Mouse (Mus musculus): ENCODE measurements around the gene Gm10053.
"Not testable (repeated sequence)": the region's sequence is repeated elsewhere in the genome, so short reads cannot be mapped to it uniquely, and the experiment has no call there.

The Gm10053 gene

GRCm38 (mm10) chr19:24875129-24875870 lies at the start of gene Gm10053:
Gene Gm10053 (plus strand): TSS chr19:24875686.
- DNase-seq: not testable (repeated sequence)

DNA sequence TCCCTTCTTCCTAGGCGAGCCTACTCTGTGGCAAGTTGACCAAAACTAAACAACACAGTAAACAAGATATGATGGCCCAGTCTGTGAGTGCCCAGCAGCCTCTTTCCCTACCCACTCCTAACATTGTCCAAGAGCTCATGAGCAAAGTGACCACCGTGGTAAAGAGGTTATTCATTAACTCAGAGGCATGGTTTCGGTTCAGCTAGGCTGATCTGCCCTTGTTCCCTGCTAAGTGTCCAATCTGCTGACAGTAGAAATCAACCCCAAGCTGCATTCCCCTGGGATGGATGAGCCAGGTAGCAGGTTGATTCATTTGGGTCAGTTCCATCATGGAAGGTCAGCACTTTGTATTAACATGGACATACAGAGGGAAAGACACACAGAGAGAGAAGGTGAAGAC lies 33.4 kb upstream of the Gm10053 start:
- DNase-seq: no peak

- no peak for DNase-seq
These were observed 30.4 kb upstream of the Gm10053 start for GRCm38 (mm10) chr19:24845007-24845546.

DNA sequence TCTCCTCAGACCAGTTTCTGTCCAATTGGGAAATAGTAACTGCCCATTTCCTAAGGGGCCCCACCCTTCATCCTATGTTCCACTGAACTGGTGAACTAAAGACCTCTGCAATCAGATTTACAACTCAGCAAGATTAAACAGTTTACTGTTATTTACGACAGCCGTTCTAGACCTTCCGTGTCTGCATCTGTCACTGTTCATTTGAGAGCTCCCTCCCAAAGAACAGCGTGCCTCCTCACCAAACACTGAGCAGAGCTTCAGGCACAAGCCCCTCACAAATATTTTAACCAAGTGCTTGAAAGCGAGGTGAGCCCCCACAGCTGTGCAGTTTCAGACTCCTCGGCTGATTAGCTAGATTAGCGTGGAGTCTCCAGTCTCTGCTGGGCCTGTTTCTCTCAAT lies 27.1 kb upstream of the Gm10053 start:
- no peak for DNase-seq

GRCm38 (mm10) chr19:24848844-24849243 lies 26.6 kb upstream of the Gm10053 start:
- DNase-seq: no peak

DNA sequence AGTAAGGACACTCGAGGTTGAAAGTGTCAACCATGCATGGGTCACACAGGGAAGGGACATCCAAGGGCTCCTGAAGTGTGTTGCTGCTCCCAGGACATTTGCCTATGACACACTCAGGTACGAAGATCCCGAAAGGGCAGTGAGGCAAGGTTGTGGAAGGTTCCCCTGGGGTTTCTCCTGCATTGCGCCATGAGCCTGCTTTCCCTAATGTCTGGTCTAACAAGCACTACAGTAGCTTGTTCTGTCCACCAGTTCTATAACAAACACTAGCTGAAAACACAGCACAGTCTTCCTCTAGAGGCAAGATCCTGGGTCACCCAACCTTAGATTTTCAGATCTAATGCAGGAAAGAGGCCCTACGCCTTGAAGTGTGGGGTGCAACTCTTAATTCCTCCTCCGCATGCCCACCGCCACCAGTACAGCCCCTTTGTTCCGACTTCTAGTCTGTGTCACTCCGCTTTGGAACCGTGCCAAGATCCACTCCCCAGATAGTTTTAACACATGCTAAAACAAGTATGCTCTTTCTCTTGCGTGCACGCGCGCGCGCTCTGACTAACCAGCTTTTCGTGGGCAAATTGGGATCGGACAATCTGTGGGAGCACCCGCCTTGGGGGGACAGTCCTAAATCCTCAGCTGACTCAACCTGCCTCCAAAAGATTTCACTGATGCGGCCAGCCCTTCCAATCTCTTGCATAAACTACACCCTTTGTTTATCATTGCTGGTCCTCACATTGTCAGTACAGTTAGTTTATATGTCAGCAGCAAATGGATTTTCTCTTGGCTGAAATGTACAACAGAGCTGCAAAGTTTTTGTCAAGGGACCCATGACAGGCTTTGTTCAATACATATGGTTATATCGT lies 23.8 kb upstream of the Gm10053 start:
- DNase-seq: no peak

DNA sequence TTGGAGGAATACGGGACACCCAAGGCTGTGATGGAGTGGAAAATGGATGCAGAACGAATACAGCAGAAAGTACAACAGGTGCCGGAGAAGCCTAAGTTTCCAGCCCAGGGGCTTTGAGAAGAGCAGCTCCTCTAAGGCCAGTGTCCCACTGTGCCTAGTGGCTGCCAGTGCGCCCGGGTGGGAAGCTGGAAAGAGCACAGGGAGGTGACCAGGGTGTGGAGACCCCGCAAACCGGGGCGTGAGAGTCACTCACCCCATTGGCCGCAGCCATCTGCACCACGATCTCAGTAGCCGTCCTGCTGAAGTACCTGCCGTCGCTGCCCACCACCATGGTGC lies 14.2 kb upstream of the Gm10053 start:
- no peak for DNase-seq

DNA sequence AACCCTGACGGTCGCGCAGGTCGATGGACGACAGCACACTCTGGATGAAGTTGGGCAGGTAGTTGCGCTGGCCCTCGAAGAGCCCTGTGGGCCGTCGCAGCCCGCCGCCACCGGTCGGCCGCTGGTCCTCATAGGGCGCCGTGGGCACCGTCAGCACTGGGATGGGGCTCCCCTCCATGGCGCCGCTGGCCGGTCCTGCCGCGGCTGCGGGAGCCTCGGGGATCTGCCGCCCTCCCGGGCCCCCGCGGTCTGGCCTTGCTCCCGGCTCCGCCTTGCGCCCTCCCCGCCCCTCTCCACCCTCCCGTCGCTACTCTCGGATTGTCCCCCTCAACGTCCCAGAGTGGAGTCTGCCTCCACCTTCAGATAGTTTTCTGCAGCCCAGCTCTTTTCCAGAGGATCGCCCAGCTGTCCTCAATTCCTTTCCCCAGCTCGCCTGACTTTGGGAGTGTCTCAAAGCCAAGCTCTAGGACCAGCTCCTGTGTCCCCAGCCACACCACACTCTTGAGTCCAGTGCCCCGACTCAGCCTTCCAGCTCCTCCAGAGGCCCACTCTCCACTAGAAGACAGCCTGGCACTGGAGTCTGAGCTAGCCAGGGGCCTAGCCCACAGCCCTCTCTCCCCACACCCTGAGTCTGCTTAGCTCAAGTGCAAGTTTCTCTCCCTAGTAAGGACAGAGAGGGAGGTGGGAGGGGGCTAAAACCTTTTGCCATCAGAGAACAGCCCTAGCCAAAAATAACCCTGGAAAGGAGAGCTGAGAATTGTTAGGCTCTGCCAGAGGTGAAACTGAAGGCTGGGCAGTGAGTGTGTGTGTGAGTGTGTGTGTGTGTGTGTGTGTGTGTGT lies 13.7 kb upstream of the Gm10053 start, which contains the start of gene Pgm5:
TSS of gene Pgm5 (minus strand) at position 244 of the 840 bp plus-strand sequence.
- no peak for DNase-seq

DNA sequence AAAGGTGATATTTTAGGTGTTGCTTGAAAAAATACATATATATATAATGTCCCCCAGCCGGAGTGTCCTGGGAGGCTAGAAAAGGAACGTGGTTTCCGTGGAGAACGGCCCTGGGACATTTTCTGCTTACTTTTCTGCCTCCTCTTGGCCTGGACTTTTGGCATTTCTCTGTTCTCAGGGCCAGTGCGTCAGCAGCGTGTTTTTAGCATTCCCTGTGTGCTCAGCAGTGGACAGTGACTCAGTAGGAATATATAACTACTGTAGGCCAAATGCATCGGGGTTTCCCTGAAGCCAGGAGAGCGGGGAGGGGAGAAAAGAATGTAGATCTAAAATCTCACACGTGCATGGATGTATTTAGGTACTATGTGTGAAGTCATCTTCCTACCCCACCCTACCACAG lies 10.1 kb upstream of the Gm10053 start:
- no peak for DNase-seq

- peak; percentile 14 for DNase-seq
These were observed 4.3 kb upstream of the Gm10053 start for GRCm38 (mm10) chr19:24871037-24871635.

DNA sequence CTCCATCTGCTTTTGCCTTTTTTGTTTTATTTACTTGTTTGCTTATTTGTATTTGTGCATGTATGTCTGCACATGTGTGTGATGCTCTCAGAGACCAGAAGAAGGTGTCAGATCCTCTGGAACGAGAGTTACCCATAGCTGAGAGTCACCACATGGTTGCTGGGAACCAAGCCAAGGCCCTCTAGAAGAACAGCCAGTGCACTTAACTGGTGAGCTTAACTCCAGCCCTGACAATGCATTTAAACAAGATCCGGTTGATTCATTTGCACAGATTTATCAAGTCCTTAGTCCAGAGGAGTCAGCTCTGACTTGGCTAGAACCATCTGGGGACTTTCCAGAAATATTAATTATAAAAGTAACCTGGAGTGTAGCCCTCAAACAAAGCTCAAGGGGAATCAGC lies 1.6 kb upstream of the Gm10053 start:
- DNase-seq: no peak

DNA sequence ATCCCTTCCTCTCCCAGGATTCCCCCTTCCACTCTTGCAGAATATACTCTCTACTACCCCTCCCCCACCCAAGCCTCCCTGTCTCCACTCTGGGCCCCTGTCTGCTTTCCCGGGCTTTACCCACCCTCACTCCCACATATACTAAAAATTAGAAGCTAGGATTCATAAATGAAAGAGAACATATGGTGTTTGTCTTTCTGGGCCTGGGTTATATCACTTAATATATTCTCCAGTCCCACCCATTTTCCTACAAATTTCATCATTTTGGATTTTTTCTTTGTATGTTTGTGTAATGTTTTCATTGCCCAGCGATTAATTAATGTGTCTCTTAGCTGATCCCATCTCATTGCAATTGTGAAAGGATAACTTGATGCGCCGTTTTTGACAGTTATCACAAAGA lies 5.8 kb downstream of the Gm10053 start:
- DNase-seq: no peak

DNA sequence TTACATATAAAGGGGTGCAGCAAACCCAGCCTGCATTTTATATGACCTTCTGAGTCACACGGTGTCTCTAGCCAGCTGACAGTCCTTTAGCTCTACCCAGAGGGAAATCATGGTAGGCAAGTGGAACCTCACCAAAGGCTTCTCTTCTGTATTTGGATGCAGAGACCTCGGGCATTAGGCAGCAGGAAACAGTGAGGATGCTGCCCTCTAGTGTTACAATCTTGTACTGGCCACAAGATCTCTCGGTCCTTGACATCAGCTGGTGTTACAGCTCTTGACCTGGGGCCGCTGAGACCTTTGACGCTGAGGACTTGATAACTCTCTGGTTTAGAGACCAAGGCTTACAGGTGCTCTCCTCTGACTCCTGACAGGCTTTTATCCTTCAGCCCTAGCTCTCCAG lies 10.0 kb downstream of the Gm10053 start:
- DNase-seq: peak; percentile 6

- no peak for DNase-seq
These were observed 11.4 kb downstream of the Gm10053 start for GRCm38 (mm10) chr19:24886888-24887287.

GRCm38 (mm10) chr19:24896536-24896935 lies 21.1 kb downstream of the Gm10053 start:
- DNase-seq: no peak

DNA sequence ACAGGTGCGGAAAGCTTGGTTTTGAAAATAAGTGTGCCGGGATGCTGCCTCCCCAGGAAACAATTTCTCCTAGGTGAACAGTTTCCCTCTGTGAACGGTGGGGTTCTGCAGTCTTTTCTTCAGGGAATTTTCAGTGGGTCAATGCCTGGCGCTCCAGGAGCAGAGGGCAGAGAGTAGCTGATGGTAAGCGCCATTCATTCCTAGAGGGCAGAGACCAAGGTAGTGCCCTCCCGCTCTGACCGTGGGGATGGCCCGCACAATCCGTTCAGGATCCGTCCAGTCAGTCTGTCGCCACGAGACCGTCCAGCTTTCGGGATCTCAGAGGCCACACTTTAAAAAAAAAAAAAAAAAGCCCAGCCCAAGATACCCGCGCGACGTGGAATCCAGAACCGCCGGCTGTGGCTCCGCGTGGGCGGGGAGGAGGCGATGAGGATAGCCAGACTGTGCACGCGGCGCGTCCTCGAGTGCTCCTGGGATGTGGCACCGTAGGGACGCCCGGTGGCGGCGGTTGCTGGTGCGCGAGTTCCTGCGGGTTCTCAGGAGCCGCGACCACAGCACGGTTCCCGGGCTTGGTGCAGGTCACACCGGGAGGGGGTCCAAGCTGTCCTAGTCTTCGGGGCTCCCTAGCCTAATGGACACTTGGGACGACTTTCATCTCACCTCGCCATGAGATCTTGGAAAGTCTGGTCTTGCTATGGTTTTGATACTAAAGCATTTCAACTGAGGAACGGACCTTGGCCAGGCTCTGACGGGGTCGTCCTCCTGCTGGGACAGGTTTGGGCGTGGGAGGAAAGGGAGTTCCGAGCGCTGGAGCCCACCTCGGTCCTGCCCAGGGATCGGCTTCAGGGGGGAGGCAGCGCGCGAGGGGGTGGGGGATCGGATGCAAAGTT lies 21.8 kb downstream of the Gm10053 start:
- no peak for DNase-seq

GRCm38 (mm10) chr19:24897896-24898736 lies 22.6 kb downstream of the Gm10053 start:
- no peak for DNase-seq

DNA sequence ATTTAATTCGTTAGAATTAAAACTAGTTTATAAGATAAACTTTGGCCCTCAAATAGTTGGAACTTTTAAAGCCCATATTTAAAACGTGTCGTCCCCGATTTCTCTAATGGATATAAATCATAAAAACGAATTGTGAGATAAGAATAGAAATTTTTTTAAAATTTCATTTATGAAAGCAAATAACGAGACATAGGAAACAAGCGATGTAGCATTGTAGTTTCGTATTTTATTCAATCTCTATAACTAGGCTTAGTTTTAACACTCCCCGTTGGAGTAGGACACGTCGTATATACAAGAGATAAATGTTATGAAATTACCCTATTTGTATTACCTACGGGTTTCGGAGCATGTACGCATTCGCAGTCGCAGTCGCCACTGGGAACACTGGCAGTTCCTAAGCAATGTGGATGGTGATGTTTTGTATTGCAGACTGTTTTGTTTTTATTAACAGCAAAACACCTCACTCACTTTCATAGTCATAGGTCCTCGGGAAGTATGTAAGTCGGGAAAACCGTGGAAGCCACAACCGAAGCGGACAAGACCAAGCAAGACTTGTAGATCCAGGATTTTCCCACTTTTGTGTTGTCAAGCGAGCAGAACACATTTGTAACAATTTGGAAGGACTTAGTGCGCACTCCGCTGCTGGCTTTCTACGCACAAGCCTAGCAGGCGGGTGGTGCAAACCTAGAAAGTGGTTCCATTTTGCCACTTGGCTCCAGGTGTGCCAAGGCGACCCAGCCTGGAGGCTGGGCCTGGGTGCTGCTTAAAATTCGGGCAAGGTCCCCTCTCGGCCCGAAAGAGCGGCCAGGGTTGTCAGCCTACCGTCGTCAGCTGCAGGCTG lies 23.5 kb downstream of the Gm10053 start:
- DNase-seq: no peak

Measured in cerebellum, adult 11 months (tissue).